In the genomic region with DNA sequence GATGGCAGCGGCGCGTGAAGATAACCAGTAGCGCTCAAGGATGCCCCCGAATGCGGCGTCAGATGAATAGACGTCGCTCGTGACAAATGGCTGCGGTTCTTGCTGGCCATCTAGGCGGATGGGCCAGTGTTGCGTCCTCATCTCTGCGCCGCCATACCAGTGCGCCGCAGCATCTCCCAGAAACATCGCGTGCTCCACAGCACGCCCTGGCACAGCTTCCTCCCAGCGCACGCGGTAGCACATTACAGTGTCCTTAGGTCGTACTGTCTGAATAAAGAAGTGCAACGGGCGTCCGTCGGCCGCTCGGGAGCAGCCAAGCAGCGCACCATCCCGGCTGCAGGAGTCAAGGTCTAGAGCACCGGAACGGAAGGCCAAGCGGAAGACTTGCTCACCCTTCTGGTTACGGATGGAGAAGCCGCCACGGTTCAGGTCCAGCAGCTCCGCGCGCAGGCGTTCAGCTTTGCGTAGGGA, we compare ENCODE assay signal across 8 mouse cellular contexts. TPM values are rescaled to one million over a fixed set of nuclear protein-coding genes. Genes with fewer than 3 reads are reported as not detected.
A peak's percentile ranks its signal among the peaks of the same experiment; 100 is the strongest.
DNase-seq lines count a peak whose midpoint lies in the region; ATAC-seq and TF ChIP-seq lines count a peak whose summit lies in the region.

No protein-coding gene starts in this region.

- 3% methylated on average over 43 of the region's 43 CpGs for WGBS in lung, embryonic 14.5 days
- WGBS in forebrain, embryonic 11.5 days: 2% methylated on average over 43 of the region's 43 CpGs
- WGBS in kidney, postnatal 0 days: 8% methylated on average over 43 of the region's 43 CpGs
- WGBS in neural tube, embryonic 15.5 days: 8% methylated on average over 43 of the region's 43 CpGs

- peaks cover 59% of the 10 kb centered on the region for H3K27me3 ChIP-seq in lung, embryonic 14.5 days (ENCODE audit: insufficient read depth, low read length)
- peaks cover 62% of the 10 kb centered on the region for H3K27me3 ChIP-seq in forebrain, embryonic 11.5 days (ENCODE audit: control insufficient read depth, insufficient read depth, low read length)
- H3K27me3 ChIP-seq in kidney, postnatal 0 days (ENCODE audit: insufficient read depth, low read length): peaks cover 30% of the 10 kb centered on the region
- H3K27me3 ChIP-seq in neural tube, embryonic 15.5 days (replicated peaks): peaks cover 74% of the 10 kb centered on the region

- H3K4me1 ChIP-seq in lung, embryonic 14.5 days (ENCODE audit: insufficient read depth): peaks cover 21% of the 10 kb centered on the region
- H3K4me1 ChIP-seq in forebrain, embryonic 11.5 days (replicated peaks; ENCODE audit: control insufficient read depth, insufficient read depth, low read length): peaks cover 24% of the 10 kb centered on the region
- peaks cover 16% of the 10 kb centered on the region for H3K4me1 ChIP-seq in kidney, postnatal 0 days (replicated peaks; ENCODE audit: insufficient read depth, low read length)
- H3K4me1 ChIP-seq in neural tube, embryonic 15.5 days: peaks cover 48% of the 10 kb centered on the region

- no peak overlapping the region for H3K27ac ChIP-seq in lung, embryonic 14.5 days (ENCODE audit: low read depth)
- no peak overlapping the region for H3K27ac ChIP-seq in forebrain, embryonic 11.5 days (ENCODE audit: low read depth, low read length)
- no peak overlapping the region for H3K27ac ChIP-seq in kidney, postnatal 0 days
- H3K27ac ChIP-seq in neural tube, embryonic 15.5 days (replicated peaks): no peak overlapping the region

- no peak for ATAC-seq in lung, embryonic 14.5 days (ENCODE audit: insufficient read depth)
- no peak for ATAC-seq in forebrain, embryonic 11.5 days (replicated peaks; ENCODE audit: low FRiP score)
- peak; percentile 20; the same call in 1 of the 2 replicates for ATAC-seq in kidney, postnatal 0 days (replicated peaks; ENCODE audit: low FRiP score, low read depth)
- 0 out of 2 replicates have a peak, but pooled peaks have one; percentile 14 for ATAC-seq in neural tube, embryonic 15.5 days (ENCODE audit: low FRiP score)

- H3K4me3 ChIP-seq in lung, embryonic 14.5 days (ENCODE audit: low read depth, low read length): peak overlapping the region; percentile 32
- H3K4me3 ChIP-seq in forebrain, embryonic 11.5 days (ENCODE audit: low read depth, low read length): peak overlapping the region; percentile 22
- 0 out of 2 replicates have a peak overlapping the region, but pooled peaks have one; percentile 14 for H3K4me3 ChIP-seq in kidney, postnatal 0 days (replicated peaks; ENCODE audit: low read depth, low read length)
- H3K4me3 ChIP-seq in neural tube, embryonic 15.5 days (replicated peaks): peak overlapping the region; percentile 37

- no peaks in the 10 kb centered on the region for H3K36me3 ChIP-seq in lung, embryonic 14.5 days (ENCODE audit: insufficient read depth)
- no peaks in the 10 kb centered on the region for H3K36me3 ChIP-seq in forebrain, embryonic 11.5 days (ENCODE audit: control insufficient read depth, insufficient read depth, low read length)
- H3K36me3 ChIP-seq in kidney, postnatal 0 days (ENCODE audit: insufficient read depth, low read length): no peaks in the 10 kb centered on the region
- H3K36me3 ChIP-seq in neural tube, embryonic 15.5 days: no peaks in the 10 kb centered on the region

- H3K9me3 ChIP-seq in lung, embryonic 14.5 days (ENCODE audit: low read depth, low read length): no peaks in the 10 kb centered on the region
- no peaks in the 10 kb centered on the region for H3K9me3 ChIP-seq in forebrain, embryonic 11.5 days (ENCODE audit: control insufficient read depth, low read length)
- no peaks in the 10 kb centered on the region for H3K9me3 ChIP-seq in kidney, postnatal 0 days (replicated peaks; ENCODE audit: low read length)
- H3K9me3 ChIP-seq in neural tube, embryonic 15.5 days (replicated peaks): no peaks in the 10 kb centered on the region

- DNase-seq in lung, embryonic 14.5 days: peak; percentile 44
- DNase-seq in lung, postnatal 10 days: no peak
- peak; percentile 68 for DNase-seq in forebrain, embryonic 11.5 days (ENCODE audit: low spot score)
- DNase-seq in kidney, postnatal 0 days (ENCODE audit: low spot score): peak; percentile 67
- no peak for DNase-seq in spleen, adult 18-20 months
- DNase-seq in urinary bladder, postnatal 36 days (ENCODE audit: low spot score in 2 of 2): no peak
- no peak for DNase-seq in gastrocnemius, postnatal 25 days

- H3K9ac ChIP-seq in lung, embryonic 14.5 days: no peak overlapping the region
- H3K9ac ChIP-seq in forebrain, embryonic 11.5 days (ENCODE audit: low read length): peak overlapping the region; percentile 17
- no peak overlapping the region for H3K9ac ChIP-seq in kidney, postnatal 0 days (ENCODE audit: low read depth, low read length)
- no peak overlapping the region for H3K9ac ChIP-seq in neural tube, embryonic 15.5 days (replicated peaks)

- H3K4me2 ChIP-seq in lung, embryonic 14.5 days: peak overlapping the region; percentile 60
- H3K4me2 ChIP-seq in forebrain, embryonic 11.5 days (ENCODE audit: low read depth, low read length, severe bottlenecking): peak overlapping the region; percentile 49
- H3K4me2 ChIP-seq in kidney, postnatal 0 days (ENCODE audit: low read length): peak overlapping the region; percentile 46
- peak overlapping the region; percentile 60 for H3K4me2 ChIP-seq in neural tube, embryonic 15.5 days

- TF ChIP-seq CTCF in lung, embryonic 14.5 days (IDR thresholded peaks at IDR 0.05; ENCODE audit: low read depth): no peak
- no peak for TF ChIP-seq CTCF in kidney, postnatal 0 days (IDR thresholded peaks at IDR 0.05; ENCODE audit: low read depth)

RNA-seq across cellular contexts. Expression of a gene that starts 3.9 kb away (rescaled TPM):
- 3.3 and 3.6 TPM in 2 replicates for polyA plus RNA-seq in lung, embryonic 14.5 days (2014; fragmentation: Nextera tagmentation; extraction: Ambion mirVana)
- polyA plus RNA-seq in forebrain, embryonic 11.5 days (2014; fragmentation: Nextera tagmentation; extraction: Ambion mirVana): 8.7 and 9.2 TPM in 2 replicates
- polyA plus RNA-seq in kidney, postnatal 0 days (2015; fragmentation: Nextera tagmentation; extraction: Ambion mirVana): 5.3 and 6.1 TPM in 2 replicates
- polyA plus RNA-seq in neural tube, embryonic 15.5 days (2015; fragmentation: Nextera tagmentation; extraction: Ambion mirVana): 7.8 and 8.3 TPM in 2 replicates
- total RNA-seq in gastrocnemius, postnatal 25 days (2021): 10 to 100 TPM; 59.5 to 75.2 TPM

RNA-seq across cellular contexts. Expression of a gene that starts 18.2 kb away (rescaled TPM):
- 0.46 and 0.92 TPM in 2 replicates for polyA plus RNA-seq in lung, embryonic 14.5 days (2014; fragmentation: Nextera tagmentation; extraction: Ambion mirVana)
- polyA plus RNA-seq in forebrain, embryonic 11.5 days (2014; fragmentation: Nextera tagmentation; extraction: Ambion mirVana): 4.8 and 5.2 TPM in 2 replicates
- polyA plus RNA-seq in kidney, postnatal 0 days (2015; fragmentation: Nextera tagmentation; extraction: Ambion mirVana): 0.43 and 0.68 TPM in 2 replicates
- 8.6 and 10.1 TPM in 2 replicates for polyA plus RNA-seq in neural tube, embryonic 15.5 days (2015; fragmentation: Nextera tagmentation; extraction: Ambion mirVana)
- not detected for total RNA-seq in gastrocnemius, postnatal 25 days (2021)

RNA-seq across cellular contexts. Expression of a gene that starts 34.0 kb away (rescaled TPM):
- 55.1 and 59.7 TPM in 2 replicates for polyA plus RNA-seq in lung, embryonic 14.5 days (2014; fragmentation: Nextera tagmentation; extraction: Ambion mirVana)
- polyA plus RNA-seq in forebrain, embryonic 11.5 days (2014; fragmentation: Nextera tagmentation; extraction: Ambion mirVana): 64.7 and 68.0 TPM in 2 replicates
- polyA plus RNA-seq in kidney, postnatal 0 days (2015; fragmentation: Nextera tagmentation; extraction: Ambion mirVana): 57.2 and 61.7 TPM in 2 replicates
- polyA plus RNA-seq in neural tube, embryonic 15.5 days (2015; fragmentation: Nextera tagmentation; extraction: Ambion mirVana): 62.8 and 71.6 TPM in 2 replicates
- 10 to 100 TPM; 17.3 to 20.5 TPM for total RNA-seq in gastrocnemius, postnatal 25 days (2021)

RNA-seq across cellular contexts. Expression of a gene that starts 34.3 kb away (rescaled TPM):
- polyA plus RNA-seq in lung, embryonic 14.5 days (2014; fragmentation: Nextera tagmentation; extraction: Ambion mirVana): 8.1 and 8.6 TPM in 2 replicates
- 14.9 and 15.8 TPM in 2 replicates for polyA plus RNA-seq in forebrain, embryonic 11.5 days (2014; fragmentation: Nextera tagmentation; extraction: Ambion mirVana)
- polyA plus RNA-seq in kidney, postnatal 0 days (2015; fragmentation: Nextera tagmentation; extraction: Ambion mirVana): 2.0 and 2.4 TPM in 2 replicates
- polyA plus RNA-seq in neural tube, embryonic 15.5 days (2015; fragmentation: Nextera tagmentation; extraction: Ambion mirVana): 2.4 and 3.0 TPM in 2 replicates
- under 1 TPM; 0.10 to 0.21 TPM for total RNA-seq in gastrocnemius, postnatal 25 days (2021)

Comparison
In these comparisons a context has a peak if more than half of its experiments do, and no peak if none do; other contexts are left out.
1. DNase-seq: peak in lung, embryonic 14.5 days (single experiment), forebrain, embryonic 11.5 days (single experiment) and kidney, postnatal 0 days (single experiment); none in lung, postnatal 10 days (single experiment), spleen, adult 18-20 months (0 of 2), urinary bladder, postnatal 36 days (0 of 2) and gastrocnemius, postnatal 25 days (single experiment).
2. ATAC-seq: peak in kidney, postnatal 0 days (single experiment) and neural tube, embryonic 15.5 days (single experiment); none in lung, embryonic 14.5 days (single experiment) and forebrain, embryonic 11.5 days (single experiment).
3. Peak in every context shown above with its lines, with median percentiles within 50 percentile points of each other: H3K4me2 ChIP-seq and H3K4me3 ChIP-seq.